Mouse (Mus musculus) neural tube, embryonic 13.5 days (tissue): ENCODE measurements around the gene Tnni3k. TPM values are rescaled to one million over a fixed set of nuclear protein-coding genes. Genes with fewer than 3 reads are reported as not detected.
"Not testable (repeated sequence)": the region's sequence is repeated elsewhere in the genome, so short reads cannot be mapped to it uniquely, and the experiment has no call there.

Source experiments
- ATAC-seq: fragments of 200-750 bp; cut with Nextera tagmentation; 2 replicates; pipeline ENCODE4 v1.8.0; 2017; ENCODE audit warnings: low read depth, mild to moderate bottlenecking, moderate TSS enrichment, moderate library complexity
- H3K27ac ChIP-seq: fragments of 300-500 bp; sonication (generic); replicated peaks from 2 replicates; pipeline ENCODE4 v1.5.1; 2015; ENCODE audit warnings: moderate library complexity, mild to moderate bottlenecking, inconsistent platforms
- H3K27me3 ChIP-seq: fragments of 300-500 bp; sonication (generic); 2 replicates; pipeline ENCODE4 v1.6.1; 2015; ENCODE audit warnings: mild to moderate bottlenecking, inconsistent platforms
- H3K36me3 ChIP-seq: fragments of 300-500 bp; sonication (generic); 2 replicates; pipeline ENCODE4 v1.6.1; 2015; ENCODE audit warnings: mild to moderate bottlenecking, inconsistent platforms
- H3K4me1 ChIP-seq: fragments of 300-500 bp; sonication (generic); replicated peaks from 2 replicates; pipeline ENCODE4 v1.6.1; 2015; ENCODE audit warnings: inconsistent platforms
- H3K4me2 ChIP-seq: fragments of 300-500 bp; sonication (generic); 2 replicates; pipeline ENCODE4 v1.6.1; 2015; ENCODE audit warnings: inconsistent platforms, mild to moderate bottlenecking, moderate library complexity
- H3K4me3 ChIP-seq: fragments of 300-500 bp; sonication (generic); 2 replicates; pipeline ENCODE4 v1.5.1; 2015; ENCODE audit warnings: mild to moderate bottlenecking, inconsistent platforms
- H3K9ac ChIP-seq: fragments of 300-500 bp; sonication (generic); 2 replicates; pipeline ENCODE4 v1.6.1; 2015; ENCODE audit warnings: moderate library complexity, mild to moderate bottlenecking, inconsistent platforms
- H3K9me3 ChIP-seq: fragments of 300-500 bp; sonication (generic); 2 replicates; pipeline ENCODE4 v1.6.1; 2016; ENCODE audit warnings: inconsistent platforms
- WGBS: fragments of 180-500 bp; shearing (Covaris S2); methylation state at CpG from one replicate; pipeline ENCODE4 v1.1.7; 2015; 5-methylcytosine and 5-hydroxymethylcytosine counted together
- polyA plus RNA-seq: library from polyadenylated mRNA; unstranded; fragments of >200 nt; fragmentation: Nextera tagmentation; extraction: Ambion mirVana; gene quantifications from 2 replicates; pipeline ENCODE4 v1.2.1, GENCODE M21; 2015

Gene Tnni3k
- polyA plus RNA-seq, 1 experiment from 2014 or later, result not detected

- Histone ChIP-seq H3K9me3 (no peaks in the 10 kb centered on the region), H3K4me3 (no peak overlapping the region), H3K27ac (no peak overlapping the region), H3K9ac (no peak overlapping the region), H3K4me1 (no peaks in the 10 kb centered on the region), H3K4me2 (no peak overlapping the region), H3K36me3 (no peaks in the 10 kb centered on the region), H3K27me3 (no peaks in the 10 kb centered on the region)
- no peak for ATAC-seq
- WGBS, result 94% methylated on average over 4 of the region's 4 CpGs
Observed at GRCm38 (mm10) chr3:154868807-154869206, 186.4 kb downstream of the Tnni3k start.

GRCm38 (mm10) chr3:154861921-154862320 is 193.3 kb downstream of the Tnni3k start:
- no peaks in the 10 kb centered on the region for H3K4me1 ChIP-seq
- no peak overlapping the region for H3K4me3 ChIP-seq
- ATAC-seq, result no peak
- no peaks in the 10 kb centered on the region for H3K9me3 ChIP-seq
- 52% methylated on average over 6 of the region's 6 CpGs for WGBS
- H3K9ac ChIP-seq, result no peak overlapping the region
- no peak overlapping the region for H3K27ac ChIP-seq
- H3K36me3 ChIP-seq, result no peaks in the 10 kb centered on the region
- no peaks in the 10 kb centered on the region for H3K27me3 ChIP-seq
- H3K4me2 ChIP-seq, result no peak overlapping the region

GRCm38 (mm10) chr3:154859721-154860120 is 195.5 kb downstream of the Tnni3k start:
- Histone ChIP-seq H3K36me3 (no peaks in the 10 kb centered on the region), H3K9ac (no peak overlapping the region), H3K4me3 (no peak overlapping the region), H3K4me2 (no peak overlapping the region), H3K9me3 (no peaks in the 10 kb centered on the region), H3K27ac (no peak overlapping the region), H3K4me1 (no peaks in the 10 kb centered on the region), H3K27me3 (no peaks in the 10 kb centered on the region)
- WGBS, result 68% methylated on average over 3 of the region's 3 CpGs
- ATAC-seq, result no peak

- WGBS, result 19% methylated on average over 6 of the region's 6 CpGs
- Histone ChIP-seq H3K4me1 (peaks cover 7% of the 10 kb centered on the region), H3K36me3 (no peaks in the 10 kb centered on the region), H3K9me3 (no peaks in the 10 kb centered on the region), H3K9ac (no peak overlapping the region), H3K4me3 (no peak overlapping the region), H3K4me2 (no peak overlapping the region), H3K27me3 (no peaks in the 10 kb centered on the region), H3K27ac (no peak overlapping the region)
- no peak for ATAC-seq
Observed at GRCm38 (mm10) chr3:154853257-154853656, 201.9 kb downstream of the Tnni3k start.

GRCm38 (mm10) chr3:154852281-154852680 is 202.9 kb downstream of the Tnni3k start:
- Histone ChIP-seq H3K9ac (no peak overlapping the region), H3K4me3 (no peak overlapping the region), H3K27me3 (no peaks in the 10 kb centered on the region), H3K4me2 (no peak overlapping the region), H3K9me3 (no peaks in the 10 kb centered on the region), H3K4me1 (peaks cover 7% of the 10 kb centered on the region), H3K27ac (no peak overlapping the region), H3K36me3 (no peaks in the 10 kb centered on the region)
- ATAC-seq, result no peak
- WGBS, result 51% methylated on average over 3 of the region's 3 CpGs

- no peak for ATAC-seq
- Histone ChIP-seq H3K9ac (no peak overlapping the region), H3K4me1 (no peaks in the 10 kb centered on the region), H3K9me3 (no peaks in the 10 kb centered on the region), H3K27ac (no peak overlapping the region), H3K27me3 (no peaks in the 10 kb centered on the region), H3K36me3 (no peaks in the 10 kb centered on the region), H3K4me2 (no peak overlapping the region), H3K4me3 (no peak overlapping the region)
- whole genome bisulfite sequencing, result 95% methylated on average over 7 of the region's 7 CpGs
Observed at GRCm38 (mm10) chr3:154842247-154842646, 213.0 kb downstream of the Tnni3k start.

- H3K27ac ChIP-seq, result no peak overlapping the region
- ATAC-seq, result no peak
- H3K27me3 ChIP-seq, result no peaks in the 10 kb centered on the region
- H3K4me2 ChIP-seq, result no peak overlapping the region
- no peaks in the 10 kb centered on the region for H3K36me3 ChIP-seq
- no peak overlapping the region for H3K9ac ChIP-seq
- 38% methylated on average over 1 of the region's 1 CpGs for WGBS
- H3K9me3 ChIP-seq, result no peaks in the 10 kb centered on the region
- no peaks in the 10 kb centered on the region for H3K4me1 ChIP-seq
- H3K4me3 ChIP-seq, result no peak overlapping the region
Observed at GRCm38 (mm10) chr3:154841076-154841475, 214.1 kb downstream of the Tnni3k start.

- WGBS, result 92% methylated on average over 11 of the region's 11 CpGs
- peaks cover 4% of the 10 kb centered on the region; the same call in 1 of the 2 replicates for H3K4me1 ChIP-seq
- no peak for ATAC-seq
Observed at GRCm38 (mm10) chr3:154837861-154838260, 217.3 kb downstream of the Tnni3k start.

GRCm38 (mm10) chr3:154836137-154836536 is 219.1 kb downstream of the Tnni3k start:
- H3K27ac ChIP-seq, result no peak overlapping the region
- H3K4me3 ChIP-seq, result no peak overlapping the region
- H3K4me1 ChIP-seq, result peaks cover 4% of the 10 kb centered on the region; the same call in 1 of the 2 replicates
- no peaks in the 10 kb centered on the region for H3K9me3 ChIP-seq
- WGBS, result 83% methylated on average over 3 of the region's 3 CpGs
- H3K27me3 ChIP-seq, result no peaks in the 10 kb centered on the region
- no peaks in the 10 kb centered on the region for H3K36me3 ChIP-seq
- H3K9ac ChIP-seq, result no peak overlapping the region
- no peak overlapping the region for H3K4me2 ChIP-seq
- ATAC-seq, result no peak

More at GRCm38 (mm10) chr3:154837861-154838260, 217.3 kb downstream of the Tnni3k start:
- no peak overlapping the region for H3K4me3 ChIP-seq
- no peak overlapping the region for H3K9ac ChIP-seq
- no peaks in the 10 kb centered on the region for H3K36me3 ChIP-seq
- H3K27ac ChIP-seq, result no peak overlapping the region
- H3K27me3 ChIP-seq, result no peaks in the 10 kb centered on the region
- H3K9me3 ChIP-seq, result no peaks in the 10 kb centered on the region
- H3K4me2 ChIP-seq, result no peak overlapping the region

GRCm38 (mm10) chr3:154834373-154834772 is 220.8 kb downstream of the Tnni3k start:
- ATAC-seq, result peak; percentile 82
- no peaks in the 10 kb centered on the region for H3K27me3 ChIP-seq
- no peak overlapping the region for H3K4me2 ChIP-seq
- H3K4me3 ChIP-seq, result no peak overlapping the region
- no peak overlapping the region for H3K9ac ChIP-seq
- WGBS, result 31% methylated on average over 9 of the region's 9 CpGs
- no peaks in the 10 kb centered on the region for H3K9me3 ChIP-seq
- H3K36me3 ChIP-seq, result no peaks in the 10 kb centered on the region
- peaks cover 4% of the 10 kb centered on the region; the same call in 1 of the 2 replicates for H3K4me1 ChIP-seq
- no peak overlapping the region for H3K27ac ChIP-seq

- no peak for ATAC-seq
- H3K27ac ChIP-seq, result no peak overlapping the region
- no peaks in the 10 kb centered on the region for H3K36me3 ChIP-seq
- H3K27me3 ChIP-seq, result no peaks in the 10 kb centered on the region
- H3K4me1 ChIP-seq, result no peaks in the 10 kb centered on the region
- H3K9me3 ChIP-seq, result no peaks in the 10 kb centered on the region
- no peak overlapping the region for H3K9ac ChIP-seq
- H3K4me2 ChIP-seq, result no peak overlapping the region
- no peak overlapping the region for H3K4me3 ChIP-seq
- WGBS, result 73% methylated on average over 3 of the region's 3 CpGs
Observed at GRCm38 (mm10) chr3:154825739-154826138, 229.5 kb downstream of the Tnni3k start.

GRCm38 (mm10) chr3:154824713-154825112 is 230.5 kb downstream of the Tnni3k start:
- Histone ChIP-seq H3K27me3 (no peaks in the 10 kb centered on the region), H3K9ac (no peak overlapping the region), H3K9me3 (no peaks in the 10 kb centered on the region), H3K4me1 (no peaks in the 10 kb centered on the region), H3K36me3 (no peaks in the 10 kb centered on the region), H3K4me2 (no peak overlapping the region), H3K4me3 (no peak overlapping the region), H3K27ac (no peak overlapping the region)
- ATAC-seq, result no peak
- WGBS, result 92% methylated on average over 4 of the region's 4 CpGs

- 24% methylated on average over 5 of the region's 5 CpGs for WGBS
- H3K4me1 ChIP-seq, result peaks cover 19% of the 10 kb centered on the region
- H3K27me3 ChIP-seq, H3K4me2 ChIP-seq, ATAC-seq, H3K4me3 ChIP-seq, H3K36me3 ChIP-seq, H3K9me3 ChIP-seq, H3K9ac ChIP-seq, H3K27ac ChIP-seq: not testable (repeated sequence)
Observed at GRCm38 (mm10) chr3:154819684-154820083, 235.5 kb downstream of the Tnni3k start.
